Mouse (Mus musculus) thymus, adult 2 months (tissue): ENCODE measurements around the gene Wdr62.

ENCODE experiments used
- CTCF ChIP-seq: fragments of 200-500 bp; IDR thresholded peaks from 2 replicates; pipeline ENCODE4 v1.5.1; 2012; ENCODE audit warnings: mild to moderate bottlenecking, control low read depth, low read length, moderate library complexity, borderline replicate concordance; ENCODE audit not compliant: control insufficient read depth, poor library complexity, insufficient read depth; ENCODE audit errors: extremely low read depth
- POLR2A ChIP-seq: fragments of 200-500 bp; IDR thresholded peaks from 2 replicates; pipeline ENCODE4 v1.6.1; 2012; ENCODE audit warnings: mild to moderate bottlenecking, low read length, control low read depth, moderate library complexity; ENCODE audit not compliant: control insufficient read depth, poor library complexity, insufficient read depth; ENCODE audit errors: extremely low read depth

- TF ChIP-seq POLR2A (no peak), CTCF (no peak)
Measured at GRCm38 (mm10) chr7:30300914-30301313, 20.7 kb upstream of the Wdr62 start.
